Mouse (Mus musculus): ENCODE results near the gene Rgsl1.

Gene Rgsl1

GRCm38 (mm10) chr1:153739437-153740015 is 104.4 kb downstream of the Rgsl1 start:
- DNase-seq, result peak; percentile 44

GRCm38 (mm10) chr1:153737101-153738085 is 106.5 kb downstream of the Rgsl1 start:
- peak; percentile 85 for DNase-seq

GRCm38 (mm10) chr1:153736096-153736495 is 107.8 kb downstream of the Rgsl1 start:
- DNase-seq, result no peak

- DNase-seq, result no peak
Observed at GRCm38 (mm10) chr1:153734866-153735265, 109.1 kb downstream of the Rgsl1 start.

- peak; percentile 74 for DNase-seq
Observed at GRCm38 (mm10) chr1:153733181-153733580, 110.8 kb downstream of the Rgsl1 start.

- no peak for DNase-seq
Observed at GRCm38 (mm10) chr1:153730671-153731070, 113.3 kb downstream of the Rgsl1 start.

- DNase-seq, result no peak
Observed at GRCm38 (mm10) chr1:153729806-153730205, 114.1 kb downstream of the Rgsl1 start.

Measured in retina, postnatal 1 day (tissue).